Mouse (Mus musculus) E14TG2a.4 (cell line): ENCODE measurements around the gene Pax1.

Source experiments
- CTCF ChIP-seq: conservative IDR thresholded peaks from 2 replicates; pipeline ENCODE4 v1.5.1; 2014; ENCODE audit warnings: low read length
- NANOG ChIP-seq: IDR thresholded peaks from 2 replicates; pipeline ENCODE4 v1.6.1; 2014; ENCODE audit warnings: borderline replicate concordance, low read length, mixed read lengths

GRCm38 (mm10) chr2:147339796-147340195 lies 21.9 kb upstream of the Pax1 start:
- TF ChIP-seq CTCF = no peak
- no peak for TF ChIP-seq NANOG
